Mouse (Mus musculus) stomach, postnatal 0 days (tissue): ENCODE results near the gene Mapt.

Experiments used
- CTCF ChIP-seq: IDR thresholded peaks from 2 replicates; pipeline ENCODE4 v1.5.1; 2016; ENCODE audit warnings: antibody characterized with exemption, low read depth, mild to moderate bottlenecking, moderate library complexity
- EP300 ChIP-seq: optimal IDR thresholded peaks from 2 replicates; pipeline ENCODE3; 2016; ENCODE audit warnings: antibody characterized with exemption

DNA sequence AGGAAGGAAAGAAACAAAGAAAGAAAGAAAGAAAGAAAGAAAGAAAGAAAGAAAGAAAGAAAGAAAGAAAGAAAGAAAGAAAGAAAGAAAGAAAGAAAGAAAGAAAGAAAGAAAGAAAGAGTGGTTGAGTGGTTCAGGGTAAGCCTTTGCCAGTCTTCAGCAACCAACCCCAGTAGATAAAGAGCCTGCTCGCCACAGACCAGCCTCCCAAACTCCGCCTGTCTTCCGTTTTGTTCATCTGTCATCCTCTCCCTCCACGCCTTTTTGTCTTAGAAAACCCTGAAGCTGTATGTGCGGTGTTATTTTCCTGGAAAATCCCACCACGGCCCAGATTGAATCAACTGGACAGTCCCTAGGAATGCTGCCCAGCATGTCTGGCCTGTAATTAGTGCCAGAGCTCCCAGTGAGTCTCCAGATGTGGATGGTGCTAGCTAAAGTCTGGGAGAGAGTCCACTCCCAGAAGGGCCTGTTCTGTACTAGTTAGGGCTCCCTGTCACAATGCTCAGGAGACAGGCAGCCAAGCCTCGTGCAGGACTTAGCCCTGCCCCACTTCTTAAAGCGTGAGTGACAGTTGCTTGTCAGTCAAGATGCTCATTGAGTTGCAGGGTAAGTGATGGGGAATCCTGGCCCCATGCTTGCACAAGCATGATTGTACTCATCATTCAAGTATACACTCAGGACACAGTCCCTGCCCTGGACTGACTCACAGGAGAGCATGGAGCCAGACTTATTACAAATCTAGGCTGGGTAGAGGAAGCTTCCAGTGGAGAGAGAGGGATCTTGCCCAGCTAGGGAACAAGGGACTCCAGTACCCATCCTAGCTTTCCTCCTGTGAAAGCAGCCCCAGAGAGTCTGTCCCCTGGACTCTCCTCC lies 72.1 kb downstream of the Mapt start:
- TF ChIP-seq CTCF (no peak), EP300 (no peak)
